ENCODE assay signal across 21 mouse cellular contexts in the genomic region with DNA sequence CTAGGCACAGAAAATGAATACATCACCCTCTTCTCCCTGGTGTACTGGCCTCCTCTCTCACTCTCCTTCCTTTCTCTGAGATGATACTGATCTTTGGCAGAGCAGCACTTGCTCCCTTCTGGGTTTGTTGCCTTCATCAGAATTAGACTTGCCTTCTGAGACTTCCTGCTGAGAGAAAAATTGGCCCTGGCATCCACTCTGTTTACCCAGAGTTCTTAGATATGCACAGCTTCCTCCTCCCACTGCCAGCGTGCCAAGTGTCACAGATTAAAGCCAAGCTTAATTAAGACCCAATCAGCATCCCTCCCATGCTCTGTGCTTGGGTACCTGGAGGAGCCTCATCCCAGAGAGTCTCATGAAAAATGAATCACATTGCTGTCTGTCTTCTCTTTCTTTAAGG.
DNase-seq lines count a peak whose midpoint lies in the region; ATAC-seq lines count a peak whose summit lies in the region.
"Had no signal": no experiment of that assay in that cellular context is flagged by ENCODE, and none has a peak within 500 bp of the region (broad histone marks: within the 10 kb centered on the region; RNA-seq: fewer than 3 reads in every experiment).

No protein-coding gene starts in this region.

- no peaks in the 10 kb centered on the region for H3K4me1 ChIP-seq in forebrain, embryonic 16.5 days (replicated peaks; ENCODE audit: control insufficient read depth, insufficient read depth, low read length)
- H3K4me1 ChIP-seq in forebrain, embryonic 15.5 days = peaks cover 5% of the 10 kb centered on the region; the same call in 1 of the 2 replicates
- no peaks in the 10 kb centered on the region for H3K4me1 ChIP-seq in midbrain, embryonic 11.5 days (ENCODE audit: control insufficient read depth, insufficient read depth, low read length)
- H3K4me1 ChIP-seq: embryonic facial prominence, embryonic 15.5 days; forebrain, embryonic 10.5 days; hindbrain, embryonic 12.5 days had no signal

- no peak overlapping the region for H3K4me2 ChIP-seq in forebrain, embryonic 16.5 days (ENCODE audit: low read length)
- no peak overlapping the region for H3K4me2 ChIP-seq in forebrain, embryonic 15.5 days (replicated peaks)
- H3K4me2 ChIP-seq in midbrain, embryonic 11.5 days = no peak overlapping the region
- H3K4me2 ChIP-seq: embryonic facial prominence, embryonic 15.5 days; hindbrain, embryonic 12.5 days; limb, embryonic 13.5 days had no signal

- intact Hi-C loops in left cerebral cortex, postnatal 14 days (cut with DNase I) = no loop called here

- WGBS in forebrain, embryonic 16.5 days = 13% methylated on average over 1 of the region's 1 CpGs
- WGBS in forebrain, embryonic 15.5 days = 24% methylated on average over 1 of the region's 1 CpGs
- WGBS in midbrain, embryonic 11.5 days = 38% methylated on average over 1 of the region's 1 CpGs

- no peaks in the 10 kb centered on the region for H3K36me3 ChIP-seq in forebrain, embryonic 16.5 days (ENCODE audit: control insufficient read depth, insufficient read depth)
- H3K36me3 ChIP-seq in forebrain, embryonic 15.5 days = no peaks in the 10 kb centered on the region
- no peaks in the 10 kb centered on the region for H3K36me3 ChIP-seq in midbrain, embryonic 11.5 days (ENCODE audit: control insufficient read depth, insufficient read depth, low read length)
- H3K36me3 ChIP-seq: embryonic facial prominence, embryonic 15.5 days; forebrain, embryonic 10.5 days; hindbrain, embryonic 12.5 days; limb, embryonic 13.5 days had no signal

- H3K4me3 ChIP-seq in forebrain, embryonic 16.5 days (replicated peaks; ENCODE audit: low read length) = no peak overlapping the region
- no peak overlapping the region for H3K4me3 ChIP-seq in forebrain, embryonic 15.5 days
- H3K4me3 ChIP-seq in midbrain, embryonic 11.5 days (ENCODE audit: low read depth, low read length) = no peak overlapping the region
- H3K4me3 ChIP-seq: embryonic facial prominence, embryonic 15.5 days; forebrain, embryonic 10.5 days; gastrocnemius, adult 2 months; hindbrain, embryonic 12.5 days; layer of hippocampus, adult 2 months; limb, embryonic 13.5 days had no signal

- H3K9me3 ChIP-seq in forebrain, embryonic 16.5 days (ENCODE audit: control insufficient read depth, low read length) = no peaks in the 10 kb centered on the region
- no peaks in the 10 kb centered on the region for H3K9me3 ChIP-seq in forebrain, embryonic 15.5 days
- H3K9me3 ChIP-seq in midbrain, embryonic 11.5 days (ENCODE audit: control insufficient read depth, low read length) = no peaks in the 10 kb centered on the region
- H3K9me3 ChIP-seq: embryonic facial prominence, embryonic 15.5 days; forebrain, embryonic 10.5 days; hindbrain, embryonic 12.5 days; limb, embryonic 13.5 days had no signal

- H3K27ac ChIP-seq in forebrain, embryonic 16.5 days (ENCODE audit: low read length) = no peak overlapping the region
- H3K27ac ChIP-seq in forebrain, embryonic 15.5 days (replicated peaks) = no peak overlapping the region; the same call in 1 of the 2 replicates
- no peak overlapping the region for H3K27ac ChIP-seq in midbrain, embryonic 11.5 days (ENCODE audit: low read depth, low read length)
- H3K27ac ChIP-seq: embryonic facial prominence, embryonic 15.5 days; forebrain, embryonic 10.5 days; gastrocnemius, adult 2 months; hindbrain, embryonic 12.5 days; kidney, postnatal 0 days; layer of hippocampus, adult 2 months; limb, embryonic 13.5 days; liver, embryonic 14.5 days; stomach, postnatal 0 days had no signal

- H3K9ac ChIP-seq in forebrain, embryonic 16.5 days (replicated peaks; ENCODE audit: low read depth, low read length) = no peak overlapping the region
- no peak overlapping the region for H3K9ac ChIP-seq in forebrain, embryonic 15.5 days (replicated peaks)
- H3K9ac ChIP-seq in midbrain, embryonic 11.5 days (ENCODE audit: low read length) = no peak overlapping the region
- H3K9ac ChIP-seq: embryonic facial prominence, embryonic 15.5 days; hindbrain, embryonic 12.5 days; limb, embryonic 13.5 days; liver, embryonic 14.5 days had no signal

- H3K27me3 ChIP-seq in forebrain, embryonic 16.5 days (replicated peaks; ENCODE audit: control insufficient read depth, insufficient read depth, low read length) = no peaks in the 10 kb centered on the region
- H3K27me3 ChIP-seq in forebrain, embryonic 15.5 days = no peaks in the 10 kb centered on the region
- no peaks in the 10 kb centered on the region for H3K27me3 ChIP-seq in midbrain, embryonic 11.5 days (ENCODE audit: control insufficient read depth, insufficient read depth, low read length)
- H3K27me3 ChIP-seq: embryonic facial prominence, embryonic 15.5 days; hindbrain, embryonic 12.5 days; limb, embryonic 13.5 days had no signal

- peak; percentile 3 to 7 for DNase-seq in left cerebral cortex, postnatal 14 days (ENCODE audit: low spot score in 2 of 2)
- DNase-seq in left cerebral cortex, adult 9 months (ENCODE audit: low spot score in 2 of 2) = no peak
- peak; percentile 49 for DNase-seq in cerebellum, adult 11-12 months
- peak; percentile 59 to 74 for DNase-seq in cerebellum, postnatal 25 days
- no peak for DNase-seq in adrenal gland, postnatal 36 days
- no peak for DNase-seq in midbrain, embryonic 11.5 days (ENCODE audit: low spot score, missing footprints)
- DNase-seq: adrenal gland, adult 8-10 months; gastrocnemius, adult 2 months; right cerebral cortex, postnatal 25 days; thymus, postnatal 14 days had no signal

- peak; percentile 61; the same call in 1 of the 2 replicates for ATAC-seq in forebrain, embryonic 16.5 days
- ATAC-seq in forebrain, embryonic 15.5 days (replicated peaks) = no peak
- ATAC-seq in midbrain, embryonic 11.5 days (ENCODE audit: low FRiP score) = no peak
- ATAC-seq: intestine, postnatal 0 days had no signal

Comparison
In these comparisons a context has a peak if more than half of its experiments do, and no peak if none do; other contexts are left out.
1. DNase-seq: peak in left cerebral cortex, postnatal 14 days (2 of 2), cerebellum, adult 11-12 months (single experiment) and cerebellum, postnatal 25 days (2 of 2); none in left cerebral cortex, adult 9 months (0 of 2), adrenal gland, postnatal 36 days (0 of 2) and midbrain, embryonic 11.5 days (single experiment).